Mouse (Mus musculus): ENCODE results near the gene Wbp2.
A peak's percentile ranks its signal among the peaks of the same experiment; 100 is the strongest.

Gene Wbp2

GRCm38 (mm10) chr11:116062521-116062920 is 24.3 kb downstream of the Wbp2 start:
- no peak for DNase-seq (ENCODE audit: low spot score in 2 of 2)

- no peak for DNase-seq (ENCODE audit: low spot score in 2 of 2)
Observed at GRCm38 (mm10) chr11:116061641-116062415, 25.0 kb downstream of the Wbp2 start.

GRCm38 (mm10) chr11:116060596-116060995 is 26.2 kb downstream of the Wbp2 start:
- peak; percentile 26 to 49 for DNase-seq (ENCODE audit: low spot score in 2 of 2)

GRCm38 (mm10) chr11:116059691-116060025 is 27.1 kb downstream of the Wbp2 start:
- no peak for DNase-seq (ENCODE audit: low spot score in 2 of 2)

- DNase-seq (ENCODE audit: low spot score in 2 of 2), result no peak
Observed at GRCm38 (mm10) chr11:116058868-116059690, 27.7 kb downstream of the Wbp2 start.

- DNase-seq (ENCODE audit: low spot score in 2 of 2), result no peak
Observed at GRCm38 (mm10) chr11:116058022-116058614, 28.7 kb downstream of the Wbp2 start.

- DNase-seq (ENCODE audit: low spot score in 2 of 2), result no peak
Observed at GRCm38 (mm10) chr11:116057237-116057881, 29.4 kb downstream of the Wbp2 start.

- DNase-seq (ENCODE audit: low spot score in 2 of 2), result no peak
Observed at GRCm38 (mm10) chr11:116055873-116056272, 30.9 kb downstream of the Wbp2 start.

GRCm38 (mm10) chr11:116053510-116054229 is 33.1 kb downstream of the Wbp2 start:
- DNase-seq (ENCODE audit: low spot score in 2 of 2), result no peak

- DNase-seq (ENCODE audit: low spot score in 2 of 2), result no peak
Observed at GRCm38 (mm10) chr11:116050196-116050595, 36.6 kb downstream of the Wbp2 start.

GRCm38 (mm10) chr11:116049610-116050009 is 37.2 kb downstream of the Wbp2 start:
- no peak for DNase-seq (ENCODE audit: low spot score in 2 of 2)

GRCm38 (mm10) chr11:116045173-116045572 is 41.6 kb downstream of the Wbp2 start:
- no peak for DNase-seq (ENCODE audit: low spot score in 2 of 2)

GRCm38 (mm10) chr11:116043286-116043685 is 43.5 kb downstream of the Wbp2 start:
- DNase-seq (ENCODE audit: low spot score in 2 of 2), result no peak

- no peak for DNase-seq (ENCODE audit: low spot score in 2 of 2)
Observed at GRCm38 (mm10) chr11:116042372-116043138, 44.2 kb downstream of the Wbp2 start.

GRCm38 (mm10) chr11:116041833-116042232 is 45.0 kb downstream of the Wbp2 start:
- DNase-seq (ENCODE audit: low spot score in 2 of 2), result no peak

- DNase-seq (ENCODE audit: low spot score in 2 of 2), result no peak
Observed at GRCm38 (mm10) chr11:116040593-116040992, 46.2 kb downstream of the Wbp2 start.

GRCm38 (mm10) chr11:116037826-116038225 is 49.0 kb downstream of the Wbp2 start:
- no peak for DNase-seq (ENCODE audit: low spot score in 2 of 2)

GRCm38 (mm10) chr11:116036671-116037070 is 50.1 kb downstream of the Wbp2 start:
- DNase-seq (ENCODE audit: low spot score in 2 of 2), result no peak

- no peak for DNase-seq (ENCODE audit: low spot score in 2 of 2)
Observed at GRCm38 (mm10) chr11:116034584-116034983, 52.2 kb downstream of the Wbp2 start.

Measured in urinary bladder, adult 18-20 months (tissue).